Mouse (Mus musculus) CD4-positive naive resting alpha-beta T cell, adult 57 days (primary cell): Measurements from ENCODE around the gene Armcx3. TPM values are rescaled to one million over a fixed set of nuclear protein-coding genes. Genes with fewer than 3 reads are reported as not detected.

Experiments
- total RNA-seq: library from RNA; stranded (reverse); gene quantifications from one replicate; pipeline ENCODE4 v1.2.4, GENCODE M21; 2023

Armcx3 gene
- total RNA-seq, result 10.1 TPM

GRCm38 (mm10) chrX:134756434-134757292, at the start of gene Armcx3:
TSS of gene Armcx3 (plus strand) at chrX:134756595.

DNA sequence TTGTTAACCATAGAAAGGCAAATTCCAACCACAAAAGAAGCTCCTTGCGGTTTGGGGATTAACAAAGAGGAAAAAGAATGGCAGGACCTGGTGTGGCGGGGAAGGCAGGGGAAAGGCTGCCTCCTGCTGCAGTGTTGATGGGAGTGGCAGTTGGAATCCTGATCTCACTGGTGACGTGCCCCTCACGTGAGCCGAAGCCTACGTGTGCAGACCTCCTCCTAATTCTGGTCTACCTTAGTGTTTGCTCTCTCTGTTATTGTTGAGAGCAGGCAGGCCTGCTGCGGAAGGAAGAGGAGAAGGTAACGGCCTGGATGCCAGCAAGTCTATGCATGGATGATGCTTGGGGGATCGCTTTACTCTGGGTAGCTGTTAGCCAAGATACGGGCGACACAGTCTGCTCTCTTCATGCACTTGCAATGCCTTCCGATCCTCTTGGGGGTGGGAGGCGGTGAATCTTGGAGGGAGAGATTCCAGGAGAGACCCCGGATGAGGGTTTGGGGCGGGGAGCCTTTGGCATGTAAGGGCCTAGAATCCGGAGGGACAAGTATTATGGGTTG, 38.6 kb upstream of the Armcx3 start, which contains the start of gene Armcx1:
Gene Armcx1 (plus strand): TSS at position 212 of the 557 bp plus-strand sequence.

GRCm38 (mm10) chrX:134750764-134751592, 5.4 kb upstream of the Armcx3 start, which contains the start of gene Armcx6:
TSS of gene Armcx6 (minus strand) at chrX:134751417.

DNA sequence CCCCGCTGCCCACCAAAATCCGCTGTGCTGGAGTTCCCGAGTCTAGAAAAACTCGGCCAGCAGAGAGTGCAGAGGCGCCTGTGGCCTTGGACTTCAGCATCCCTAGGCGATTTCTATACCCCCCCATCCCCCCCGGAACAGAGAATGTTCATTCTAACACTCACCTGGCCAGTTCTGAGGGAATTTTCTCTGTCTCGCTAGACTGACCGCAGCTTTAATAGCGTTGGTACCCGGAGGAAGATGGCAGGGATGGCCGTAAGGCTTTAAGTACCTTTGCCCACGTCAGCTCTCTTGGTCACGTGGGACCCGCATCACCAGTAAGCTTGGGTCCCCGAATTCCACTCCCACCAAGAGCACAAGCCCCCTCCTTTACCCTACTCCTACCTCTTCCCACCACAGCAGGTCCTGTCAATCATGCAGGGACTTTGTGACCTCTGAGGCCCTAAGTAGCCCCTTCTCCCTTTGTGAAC, 52.4 kb downstream of the Armcx3 start, which contains the start of gene Armcx2:
Gene Armcx2 (minus strand): TSS at position 467 of the 470 bp plus-strand sequence.

Other genes starting within 250 kb of the Armcx3 start
- 20.1 TPM for gene Timm8a1, start 214.7 kb upstream of the Armcx3 start, total RNA-seq
- gene Btk, start 173.0 kb upstream of the Armcx3 start, total RNA-seq, result 5.3 TPM
- 603 TPM for gene Rpl36a, start 170.9 kb upstream of the Armcx3 start, total RNA-seq
- 17.1 TPM for gene Gla, start 155.5 kb upstream of the Armcx3 start, total RNA-seq
- 118 TPM for gene Hnrnph2, start 155.4 kb upstream of the Armcx3 start, total RNA-seq
- 3.7 TPM for gene Armcx4, start 70.1 kb upstream of the Armcx3 start, total RNA-seq
- gene Armcx1, start 38.6 kb upstream of the Armcx3 start, total RNA-seq, result 6.2 TPM
- gene Armcx6, start 5.2 kb upstream of the Armcx3 start, total RNA-seq, result 3.7 TPM
- gene Armcx2, start 52.6 kb downstream of the Armcx3 start, total RNA-seq, result 21.3 TPM
- not detected for gene Nxf2, start 208.2 kb downstream of the Armcx3 start, total RNA-seq